Mouse (Mus musculus): ENCODE results near the gene Stk19. TPM values are rescaled to one million over a fixed set of nuclear protein-coding genes. Genes with fewer than 3 reads are reported as not detected.

The Stk19 gene
- polyA plus RNA-seq (2014; fragmentation: Nextera tagmentation; extraction: Ambion mirVana): 20.5 and 21.2 TPM in 2 replicates

DNA sequence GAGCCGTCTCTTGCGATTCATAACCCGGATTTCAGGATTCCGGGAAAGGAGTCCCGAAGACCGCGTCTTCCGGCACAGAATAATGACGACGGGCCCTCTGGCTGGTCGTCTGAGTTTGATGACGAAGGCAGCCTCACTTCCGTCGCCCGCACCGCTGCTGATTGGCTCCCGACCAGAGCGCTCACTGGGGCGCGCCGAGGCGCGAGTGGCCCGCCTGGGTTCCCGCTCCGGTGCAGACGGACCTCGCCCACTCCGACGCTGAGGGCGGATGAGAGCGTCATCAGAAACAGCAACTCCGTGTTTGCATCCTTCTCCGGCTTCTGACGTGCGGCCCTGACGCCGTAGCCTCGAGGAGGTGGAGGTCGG is at the start of gene Stk19, which contains the start of gene Dxo:
TSS of gene Stk19 (minus strand) at position 90 of the 366 bp plus-strand sequence.
TSS of gene Dxo (plus strand) at position 164 of the 366 bp plus-strand sequence.
- peaks cover 16% of the 10 kb centered on the region for H3K4me1 ChIP-seq (ENCODE audit: control insufficient read depth, insufficient read depth, low read length)
- peak within 1 kb of the TSS; percentile 53 for H3K4me3 ChIP-seq (ENCODE audit: low read depth, low read length)
- no peaks in the 10 kb centered on the region for H3K9me3 ChIP-seq (ENCODE audit: control insufficient read depth, low read length)
- H3K27me3 ChIP-seq (ENCODE audit: control insufficient read depth, insufficient read depth, low read length): no peaks in the 10 kb centered on the region
- WGBS: under 1% methylated on average over 40 of the region's 40 CpGs
- ATAC-seq (ENCODE audit: insufficient number of reproducible peaks, low FRiP score, low TSS enrichment, low read depth): peak; percentile 85
- peaks cover 19% of the 10 kb centered on the region for H3K36me3 ChIP-seq (ENCODE audit: control insufficient read depth, insufficient read depth, low read length)
- DNase-seq (ENCODE audit: low spot score): peak; percentile 98
- 0 out of 2 replicates have a peak within 1 kb of the TSS, but pooled peaks have one; percentile 45 for H3K27ac ChIP-seq (replicated peaks; ENCODE audit: low read depth, low read length)
- peak within 1 kb of the TSS; percentile 98 for H3K4me2 ChIP-seq (ENCODE audit: low read depth, severe bottlenecking)
- peak within 1 kb of the TSS; percentile 55 for H3K9ac ChIP-seq (ENCODE audit: low read length)

DNA sequence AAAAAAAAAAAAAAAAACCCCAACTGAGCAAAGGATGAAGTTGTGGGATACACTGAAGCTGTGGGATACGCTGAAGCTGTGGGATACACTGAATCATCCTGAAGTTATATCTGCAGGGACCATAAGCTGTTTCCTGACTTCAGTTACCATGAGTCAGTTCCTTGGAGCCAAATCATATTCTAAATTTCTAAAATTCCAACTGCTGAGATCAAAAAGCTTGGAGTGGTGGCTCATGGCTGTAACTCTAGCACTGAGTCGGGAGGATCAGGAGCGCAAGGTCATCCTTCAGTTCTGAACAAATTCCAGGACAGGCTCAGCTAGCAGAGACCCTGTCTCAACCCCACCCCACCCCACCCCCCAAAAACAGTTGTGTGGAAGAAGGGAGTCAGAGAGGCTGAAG is 48.9 kb upstream of the Stk19 start:
- Histone ChIP-seq H3K4me2 (ENCODE audit: low read depth, severe bottlenecking) (no peak overlapping the region), H3K4me3 (ENCODE audit: low read depth, low read length) (no peak overlapping the region), H3K4me1 (ENCODE audit: control insufficient read depth, insufficient read depth, low read length) (no peaks in the 10 kb centered on the region), H3K36me3 (ENCODE audit: control insufficient read depth, insufficient read depth, low read length) (no peaks in the 10 kb centered on the region), H3K27me3 (ENCODE audit: control insufficient read depth, insufficient read depth, low read length) (no peaks in the 10 kb centered on the region), H3K9ac (ENCODE audit: low read length) (no peak overlapping the region), H3K9me3 (ENCODE audit: control insufficient read depth, low read length) (no peaks in the 10 kb centered on the region), H3K27ac (replicated peaks; ENCODE audit: low read depth, low read length) (no peak overlapping the region)
- DNase-seq (ENCODE audit: low spot score): no peak
- ATAC-seq (ENCODE audit: insufficient number of reproducible peaks, low FRiP score, low TSS enrichment, low read depth): no peak
- WGBS: 79% methylated on average over 3 of the region's 3 CpGs

DNA sequence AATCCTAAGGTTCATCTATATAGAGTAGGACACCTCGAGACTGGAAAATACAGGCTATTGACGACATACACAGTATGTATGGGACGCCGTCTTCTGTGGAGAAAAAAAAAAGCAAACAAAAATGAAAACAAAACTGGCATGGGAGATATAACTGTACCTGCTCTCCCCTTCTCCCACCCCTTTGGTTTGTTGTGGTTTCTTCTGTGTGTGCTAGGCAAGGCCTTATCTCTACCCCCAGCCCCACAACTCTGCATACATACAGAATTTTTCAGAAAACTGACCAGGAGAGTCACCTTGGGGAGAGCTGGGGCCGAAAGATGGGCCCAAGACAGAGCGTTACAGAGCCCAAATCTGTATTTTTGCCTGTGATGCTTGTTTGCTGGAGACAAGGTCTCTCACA is 48.0 kb upstream of the Stk19 start:
- Histone ChIP-seq H3K4me2 (ENCODE audit: low read depth, severe bottlenecking) (no peak overlapping the region), H3K27me3 (ENCODE audit: control insufficient read depth, insufficient read depth, low read length) (no peaks in the 10 kb centered on the region), H3K27ac (replicated peaks; ENCODE audit: low read depth, low read length) (no peak overlapping the region), H3K9me3 (ENCODE audit: control insufficient read depth, low read length) (no peaks in the 10 kb centered on the region), H3K36me3 (ENCODE audit: control insufficient read depth, insufficient read depth, low read length) (no peaks in the 10 kb centered on the region), H3K4me3 (ENCODE audit: low read depth, low read length) (no peak overlapping the region), H3K4me1 (ENCODE audit: control insufficient read depth, insufficient read depth, low read length) (no peaks in the 10 kb centered on the region), H3K9ac (ENCODE audit: low read length) (no peak overlapping the region)
- no peak for DNase-seq (ENCODE audit: low spot score)
- no peak for ATAC-seq (ENCODE audit: insufficient number of reproducible peaks, low FRiP score, low TSS enrichment, low read depth)
- 93% methylated on average over 6 of the region's 6 CpGs for WGBS

DNA sequence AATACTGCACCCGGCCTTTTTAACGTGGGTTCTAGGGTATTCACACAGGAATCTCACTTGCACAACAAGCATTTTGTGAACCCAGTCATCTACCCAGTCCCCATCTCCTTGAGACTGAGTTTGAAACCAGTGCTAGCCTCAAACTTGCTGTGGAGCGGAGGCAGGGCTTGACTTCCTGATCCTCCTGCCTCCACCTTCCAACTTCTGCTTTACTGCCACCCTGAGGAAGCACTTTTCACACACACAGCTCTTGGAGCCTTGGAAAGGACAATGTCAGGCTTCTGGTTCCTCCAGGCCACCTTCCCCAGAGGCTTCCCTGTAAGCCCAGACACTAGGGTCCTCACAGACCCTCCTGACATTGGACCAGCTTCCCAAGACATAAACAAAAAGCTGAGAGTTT is 46.6 kb upstream of the Stk19 start:
- Histone ChIP-seq H3K27ac (replicated peaks; ENCODE audit: low read depth, low read length) (no peak overlapping the region), H3K4me1 (ENCODE audit: control insufficient read depth, insufficient read depth, low read length) (no peaks in the 10 kb centered on the region), H3K27me3 (ENCODE audit: control insufficient read depth, insufficient read depth, low read length) (no peaks in the 10 kb centered on the region), H3K4me2 (ENCODE audit: low read depth, severe bottlenecking) (no peak overlapping the region), H3K9ac (ENCODE audit: low read length) (no peak overlapping the region), H3K4me3 (ENCODE audit: low read depth, low read length) (no peak overlapping the region), H3K9me3 (ENCODE audit: control insufficient read depth, low read length) (no peaks in the 10 kb centered on the region), H3K36me3 (ENCODE audit: control insufficient read depth, insufficient read depth, low read length) (no peaks in the 10 kb centered on the region)
- ATAC-seq (ENCODE audit: insufficient number of reproducible peaks, low FRiP score, low TSS enrichment, low read depth) (no peak), DNase-seq (ENCODE audit: low spot score) (no peak)
- 60% methylated on average over 3 of the region's 3 CpGs for WGBS

DNA sequence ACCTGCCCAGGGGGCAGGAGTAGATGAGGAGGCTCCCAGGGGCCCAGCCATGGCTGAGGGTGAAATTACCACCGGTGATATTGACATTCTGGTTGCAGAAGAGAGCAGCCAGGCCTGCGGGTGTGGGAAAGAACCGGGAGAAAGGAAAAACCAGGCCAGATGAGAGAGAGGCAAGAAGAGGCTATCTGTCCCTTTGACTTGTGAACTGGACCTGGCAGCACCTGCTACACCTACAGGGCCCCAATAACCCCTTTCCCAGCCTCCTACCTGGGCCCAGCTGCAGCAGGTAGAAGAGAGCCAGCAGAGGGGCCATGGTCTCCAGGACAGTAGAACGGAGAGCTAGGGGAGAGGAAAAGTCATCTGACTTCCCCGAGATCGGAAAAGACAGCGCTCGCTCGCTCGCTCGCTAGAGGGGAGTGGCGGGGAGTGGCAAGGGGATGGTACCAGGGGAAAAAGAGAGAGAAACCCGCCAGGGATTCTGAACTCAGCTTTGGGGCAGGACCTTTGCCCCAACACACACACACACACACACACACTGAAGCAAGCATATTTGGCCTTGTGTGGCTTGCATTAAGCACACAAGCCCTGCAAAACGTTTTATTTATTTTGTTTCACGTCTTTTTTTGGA is 45.1 kb upstream of the Stk19 start, which contains the start of gene Gm20547:
TSS of gene Gm20547 (minus strand) at position 360 of the 628 bp plus-strand sequence.
- ATAC-seq (ENCODE audit: insufficient number of reproducible peaks, low FRiP score, low TSS enrichment, low read depth): no peak
- H3K4me2 ChIP-seq (ENCODE audit: low read depth, severe bottlenecking): peak within 1 kb of the TSS; percentile 22; the same call in 1 of the 2 replicates
- H3K9ac ChIP-seq (ENCODE audit: low read length): no peak within 1 kb of the TSS
- 10% methylated on average over 15 of the region's 15 CpGs for WGBS
- no peak for DNase-seq (ENCODE audit: low spot score)
- no peak within 1 kb of the TSS for H3K27ac ChIP-seq (replicated peaks; ENCODE audit: low read depth, low read length)
- no peaks in the 10 kb centered on the region for H3K9me3 ChIP-seq (ENCODE audit: control insufficient read depth, low read length)
- no peaks in the 10 kb centered on the region for H3K27me3 ChIP-seq (ENCODE audit: control insufficient read depth, insufficient read depth, low read length)
- no peak within 1 kb of the TSS for H3K4me3 ChIP-seq (ENCODE audit: low read depth, low read length)
- H3K36me3 ChIP-seq (ENCODE audit: control insufficient read depth, insufficient read depth, low read length): no peaks in the 10 kb centered on the region
- no peaks in the 10 kb centered on the region for H3K4me1 ChIP-seq (ENCODE audit: control insufficient read depth, insufficient read depth, low read length)

DNA sequence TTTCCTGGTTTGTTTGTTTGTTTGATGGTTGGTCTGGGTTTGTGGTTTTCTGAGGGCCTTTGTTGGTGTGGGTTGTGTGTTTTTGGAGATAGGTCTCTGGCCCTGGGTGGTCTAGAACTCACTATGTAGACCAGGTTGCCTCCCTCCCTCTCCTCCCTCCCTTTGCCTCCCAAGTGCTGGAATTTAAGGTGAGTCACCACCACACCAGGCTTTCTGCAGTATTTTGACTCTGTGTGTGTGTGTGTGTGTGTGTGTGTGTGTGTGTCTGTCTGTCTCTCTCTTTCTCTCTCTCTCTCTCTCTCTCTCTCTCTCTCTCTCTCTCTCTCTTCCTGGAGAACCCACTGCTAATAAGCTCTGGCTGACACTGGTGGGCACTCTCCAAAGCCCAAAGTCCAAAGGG is 44.4 kb upstream of the Stk19 start:
- H3K27ac ChIP-seq (replicated peaks; ENCODE audit: low read depth, low read length): no peak overlapping the region
- ATAC-seq (ENCODE audit: insufficient number of reproducible peaks, low FRiP score, low TSS enrichment, low read depth) (no peak), DNase-seq (ENCODE audit: low spot score) (no peak)
- H3K27me3 ChIP-seq (ENCODE audit: control insufficient read depth, insufficient read depth, low read length): no peaks in the 10 kb centered on the region
- no peak overlapping the region for H3K9ac ChIP-seq (ENCODE audit: low read length)
- H3K36me3 ChIP-seq (ENCODE audit: control insufficient read depth, insufficient read depth, low read length): no peaks in the 10 kb centered on the region
- H3K4me2 ChIP-seq (ENCODE audit: low read depth, severe bottlenecking): no peak overlapping the region
- H3K4me1 ChIP-seq (ENCODE audit: control insufficient read depth, insufficient read depth, low read length): no peaks in the 10 kb centered on the region
- H3K9me3 ChIP-seq (ENCODE audit: control insufficient read depth, low read length): no peaks in the 10 kb centered on the region
- no peak overlapping the region for H3K4me3 ChIP-seq (ENCODE audit: low read depth, low read length)

DNA sequence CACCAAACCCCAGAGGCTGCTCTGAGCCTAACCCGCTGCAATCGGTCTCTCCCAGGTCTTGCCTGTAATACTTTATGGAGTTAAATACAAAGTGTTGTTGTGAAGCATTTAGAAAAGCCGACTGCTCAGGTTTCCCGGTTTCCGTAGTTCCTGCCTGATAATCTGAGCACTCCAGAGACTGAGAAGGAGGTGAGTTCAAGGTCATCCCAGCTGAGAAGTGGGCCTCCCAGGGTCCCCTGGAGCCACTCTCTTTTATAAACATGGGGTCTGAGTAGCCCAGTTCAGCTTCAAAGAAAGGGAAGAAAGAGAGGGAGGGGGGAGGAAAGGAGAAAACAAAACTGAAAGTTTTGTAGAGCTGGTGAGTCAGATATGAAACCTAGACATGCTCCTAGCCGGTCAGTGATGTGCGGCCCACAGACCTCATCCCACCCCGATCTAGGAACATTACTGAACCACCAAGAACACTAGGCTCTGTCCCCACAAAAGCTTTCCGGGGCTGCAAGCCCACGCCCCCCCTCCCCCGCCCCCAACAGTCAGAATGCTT is 42.7 kb upstream of the Stk19 start, which contains the start of gene Zbtb12:
TSS of gene Zbtb12 (plus strand) at position 148 of the 544 bp plus-strand sequence.
- Histone ChIP-seq H3K36me3 (ENCODE audit: control insufficient read depth, insufficient read depth, low read length) (no peaks in the 10 kb centered on the region), H3K4me2 (ENCODE audit: low read depth, severe bottlenecking) (no peak within 1 kb of the TSS), H3K9ac (ENCODE audit: low read length) (no peak within 1 kb of the TSS), H3K27ac (replicated peaks; ENCODE audit: low read depth, low read length) (no peak within 1 kb of the TSS), H3K4me3 (ENCODE audit: low read depth, low read length) (no peak within 1 kb of the TSS), H3K9me3 (ENCODE audit: control insufficient read depth, low read length) (no peaks in the 10 kb centered on the region), H3K4me1 (ENCODE audit: control insufficient read depth, insufficient read depth, low read length) (no peaks in the 10 kb centered on the region), H3K27me3 (ENCODE audit: control insufficient read depth, insufficient read depth, low read length) (no peaks in the 10 kb centered on the region)
- WGBS: 60% methylated on average over 11 of the region's 11 CpGs
- DNase-seq (ENCODE audit: low spot score): no peak
- ATAC-seq (ENCODE audit: insufficient number of reproducible peaks, low FRiP score, low TSS enrichment, low read depth): no peak

DNA sequence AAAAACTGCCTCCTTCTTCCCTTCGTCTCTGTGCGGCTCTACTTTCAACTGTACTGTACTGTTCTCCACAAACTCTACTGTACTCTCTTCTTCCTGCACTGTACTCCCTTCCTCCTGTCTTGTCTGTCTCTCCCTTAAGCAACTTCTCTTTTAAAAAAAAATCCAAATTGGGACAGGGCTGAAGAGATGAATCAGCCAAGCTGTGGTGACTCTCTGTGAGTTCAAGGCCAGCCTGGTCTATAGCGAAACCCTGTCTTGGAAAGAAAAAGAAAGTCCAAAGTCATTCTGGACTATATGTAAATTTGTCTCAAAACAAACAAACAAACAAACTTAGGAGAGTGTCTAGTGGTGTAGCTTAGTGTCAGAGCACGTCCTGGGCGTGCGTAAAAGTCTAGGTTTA is 37.6 kb upstream of the Stk19 start:
- 91% methylated on average over 6 of the region's 6 CpGs for WGBS

More for the DNA sequence above, 37.6 kb upstream of the Stk19 start:
- H3K36me3 ChIP-seq (ENCODE audit: control insufficient read depth, insufficient read depth, low read length): no peaks in the 10 kb centered on the region
- no peak overlapping the region for H3K4me3 ChIP-seq (ENCODE audit: low read depth, low read length)
- no peak for DNase-seq (ENCODE audit: low spot score)
- no peak overlapping the region for H3K4me2 ChIP-seq (ENCODE audit: low read depth, severe bottlenecking)
- no peak for ATAC-seq (ENCODE audit: insufficient number of reproducible peaks, low FRiP score, low TSS enrichment, low read depth)
- no peaks in the 10 kb centered on the region for H3K9me3 ChIP-seq (ENCODE audit: control insufficient read depth, low read length)
- H3K4me1 ChIP-seq (ENCODE audit: control insufficient read depth, insufficient read depth, low read length): no peaks in the 10 kb centered on the region
- H3K27ac ChIP-seq (replicated peaks; ENCODE audit: low read depth, low read length): no peak overlapping the region
- no peaks in the 10 kb centered on the region for H3K27me3 ChIP-seq (ENCODE audit: control insufficient read depth, insufficient read depth, low read length)
- H3K9ac ChIP-seq (ENCODE audit: low read length): no peak overlapping the region
